Mouse (Mus musculus): ENCODE results near the gene Diexf.

Gene Diexf

DNA sequence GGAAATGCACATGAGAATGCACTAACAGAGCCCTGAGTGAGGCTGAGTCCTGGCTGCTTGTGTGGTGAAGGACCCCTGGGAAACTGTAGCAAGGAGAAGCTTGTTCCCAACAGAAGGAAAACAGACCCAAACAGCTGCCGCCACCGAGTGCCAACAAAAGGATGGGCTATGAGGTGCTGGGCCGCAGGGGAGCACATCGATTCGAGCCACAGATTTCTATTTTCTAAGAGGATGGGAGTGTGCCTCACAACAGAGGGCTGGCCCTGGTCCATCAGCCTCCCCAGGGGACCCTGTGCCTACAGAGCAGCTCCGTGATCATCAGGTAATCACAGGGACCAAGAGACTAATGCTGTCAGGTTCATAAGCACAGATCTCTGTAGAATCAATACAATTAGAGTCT lies 40.9 kb downstream of the Diexf start:
- DNase-seq (ENCODE audit: extremely low spot score, low read depth, low spot score), result no peak

- DNase-seq (ENCODE audit: extremely low spot score, low read depth, low spot score), result no peak
These were observed 43.1 kb downstream of the Diexf start for GRCm38 (mm10) chr1:193086842-193087476.

DNA sequence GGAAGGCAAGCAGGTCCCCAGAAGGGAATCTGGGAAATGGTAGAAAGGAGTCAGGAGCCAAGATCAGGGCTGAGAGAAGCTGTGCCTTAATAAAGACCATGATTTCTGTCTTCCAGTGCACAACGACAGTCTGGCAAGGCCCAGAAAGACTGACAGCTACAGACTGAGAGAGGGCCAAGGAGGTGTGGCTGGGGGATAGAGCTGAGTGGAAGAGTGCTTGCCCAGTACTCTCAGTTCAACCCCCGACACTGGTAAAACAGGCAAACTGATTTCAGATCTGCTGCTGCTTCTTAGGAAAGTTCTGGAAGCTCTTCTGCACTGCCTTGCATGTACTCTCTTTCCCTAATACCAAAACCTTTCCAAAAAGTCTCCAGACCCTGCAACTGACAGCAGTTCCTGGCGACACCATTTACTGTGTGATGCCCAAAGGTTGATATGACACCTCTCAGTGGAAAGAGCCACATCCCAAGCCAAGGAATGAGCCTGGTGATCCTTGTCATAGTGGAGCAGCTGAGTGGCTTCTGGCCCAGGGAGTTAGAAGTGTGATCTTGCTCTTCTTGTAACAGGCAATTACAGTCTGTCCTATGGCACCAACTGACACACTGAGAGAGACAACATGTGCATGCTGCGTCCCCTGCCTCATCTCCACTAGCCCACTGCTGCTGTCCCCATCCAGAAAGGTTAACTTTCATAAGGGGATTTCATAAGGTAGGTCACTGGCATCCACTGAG lies 43.8 kb downstream of the Diexf start:
- no peak for DNase-seq (ENCODE audit: extremely low spot score, low read depth, low spot score)

DNA sequence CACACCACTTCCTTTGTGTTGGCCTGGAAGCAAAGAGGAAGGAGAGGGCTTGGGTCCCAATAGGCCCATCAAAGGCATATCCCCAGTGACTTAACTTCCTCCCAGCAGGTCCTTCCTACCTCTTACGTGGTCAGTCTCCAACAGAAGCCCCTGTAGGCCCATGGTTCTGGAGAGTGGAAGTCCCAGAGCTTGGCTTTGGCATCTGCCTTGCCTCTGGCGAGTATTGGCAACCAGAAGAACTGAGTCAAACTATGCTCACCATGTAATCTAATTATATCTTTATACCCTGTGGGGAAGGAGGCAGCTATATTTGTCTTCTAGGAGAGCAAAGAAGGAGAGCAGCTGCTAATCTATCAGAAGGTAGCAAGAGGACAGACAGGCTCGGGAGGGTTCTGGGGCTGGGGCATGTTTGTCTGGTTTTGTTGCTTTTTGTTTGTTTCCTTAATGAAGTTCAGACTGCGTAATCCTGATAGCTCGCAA lies 44.5 kb downstream of the Diexf start:
- DNase-seq (ENCODE audit: extremely low spot score, low read depth, low spot score), result no peak

DNA sequence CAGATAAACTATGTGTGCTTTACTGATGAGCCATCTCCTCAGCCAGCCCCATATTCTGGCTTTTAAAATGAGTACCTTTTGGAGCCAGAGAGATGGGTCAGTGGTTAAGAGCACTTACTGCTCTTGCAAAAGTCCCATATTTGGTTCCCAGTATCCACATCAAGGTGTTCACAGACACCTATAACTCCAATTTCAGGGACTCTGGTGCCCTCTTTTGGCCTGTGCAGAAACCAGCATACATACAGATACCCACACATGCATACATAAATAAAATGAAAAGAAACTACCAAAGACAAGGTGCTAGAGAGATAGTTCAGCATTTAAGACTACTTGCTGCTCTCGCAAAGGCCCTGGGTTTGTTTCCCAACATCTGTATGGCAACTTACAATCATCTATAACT lies 46.1 kb downstream of the Diexf start:
- DNase-seq (ENCODE audit: extremely low spot score, low read depth, low spot score), result no peak

DNA sequence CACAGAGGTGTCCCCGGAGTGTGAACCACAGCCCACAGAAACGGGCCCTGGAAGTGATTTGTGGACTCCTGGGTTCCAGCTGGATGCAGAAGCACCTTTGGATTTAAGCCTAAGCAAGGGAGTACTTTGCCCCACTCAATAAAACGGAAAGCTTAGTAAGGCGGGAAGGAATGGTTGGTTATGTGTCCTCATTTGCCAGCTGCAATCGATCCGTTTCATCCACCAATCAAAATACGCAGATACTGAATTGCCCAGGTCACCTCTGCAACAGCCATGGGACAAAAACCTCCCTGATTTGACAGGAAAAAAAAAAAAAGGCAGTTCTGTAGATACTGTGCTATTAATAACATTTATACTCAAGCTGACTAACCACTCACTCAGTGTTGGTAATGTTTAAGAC lies 47.0 kb downstream of the Diexf start:
- DNase-seq (ENCODE audit: extremely low spot score, low read depth, low spot score), result no peak

DNA sequence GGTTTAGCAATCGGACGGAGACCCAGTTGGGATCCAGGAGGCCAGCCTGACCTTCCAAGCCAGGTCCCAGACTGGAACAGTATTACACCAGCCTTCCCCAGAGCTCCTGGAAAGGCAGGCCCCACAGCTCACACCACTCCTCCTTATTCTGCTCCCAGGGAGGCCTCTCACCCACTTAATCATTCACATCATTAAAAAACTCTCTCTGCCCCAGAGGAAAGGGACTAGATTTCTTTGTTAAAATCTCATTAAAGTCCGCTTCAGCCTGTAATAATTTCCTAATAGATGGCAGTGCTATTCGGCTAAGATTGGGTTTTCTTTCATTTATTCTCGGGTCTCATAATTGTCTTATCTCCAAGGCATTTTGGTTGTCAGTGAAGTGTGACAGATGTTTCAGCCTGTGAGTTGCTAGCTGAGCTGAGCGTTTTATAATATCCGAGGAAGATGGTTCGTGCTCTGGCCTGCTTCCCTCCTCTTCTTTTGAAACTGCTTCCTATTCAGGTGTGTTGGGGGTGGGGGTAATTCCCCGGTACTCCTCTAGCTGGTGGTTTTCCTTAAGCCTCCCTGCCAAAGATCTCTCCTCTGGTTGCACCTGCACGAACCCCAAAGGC lies 47.7 kb downstream of the Diexf start:
- no peak for DNase-seq (ENCODE audit: extremely low spot score, low read depth, low spot score)

- DNase-seq (ENCODE audit: extremely low spot score, low read depth, low spot score), result no peak
These were observed 67.5 kb downstream of the Diexf start for GRCm38 (mm10) chr1:193062618-193063017.

DNA sequence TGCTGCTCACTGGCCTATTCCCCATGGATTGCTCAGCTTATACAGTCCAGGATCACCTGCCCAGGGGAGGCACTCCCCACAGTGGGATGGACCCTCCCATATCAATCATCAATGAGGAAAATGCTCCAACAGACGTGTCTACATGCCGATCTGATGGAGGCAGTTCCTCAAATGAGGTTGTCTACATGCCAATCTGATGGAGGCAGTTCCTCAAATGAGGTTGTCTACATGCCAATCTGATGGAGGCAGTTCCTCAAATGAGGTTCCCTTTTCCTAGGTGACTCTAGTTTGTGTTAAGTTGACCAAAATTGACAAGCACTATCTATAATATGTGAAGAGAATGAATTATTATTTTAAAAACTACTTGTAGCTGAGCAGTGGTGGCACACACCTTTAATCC lies 69.9 kb downstream of the Diexf start:
- DNase-seq (ENCODE audit: extremely low spot score, low read depth, low spot score), result no peak

- no peak for DNase-seq (ENCODE audit: extremely low spot score, low read depth, low spot score)
These were observed 70.5 kb downstream of the Diexf start for GRCm38 (mm10) chr1:193059596-193059995.

DNA sequence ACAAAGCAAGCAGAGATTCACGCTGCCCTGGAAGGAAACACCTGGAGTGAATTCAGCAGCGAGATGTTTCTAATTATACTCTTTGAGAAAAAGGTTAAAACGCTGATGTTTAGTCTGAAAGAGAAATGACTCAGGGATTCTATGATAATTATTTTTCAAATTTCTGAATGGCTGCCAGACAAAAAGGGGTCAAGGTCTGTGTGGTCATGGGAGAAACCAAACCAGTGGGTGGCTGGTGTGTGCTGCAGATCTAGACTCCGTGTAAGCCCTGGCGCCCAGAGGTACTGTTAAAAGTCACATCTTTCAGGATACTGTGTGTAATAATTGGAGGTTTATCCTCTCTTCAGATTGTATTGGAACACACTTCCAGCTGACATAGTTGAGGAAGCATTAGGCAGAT lies 75.7 kb downstream of the Diexf start:
- no peak for DNase-seq (ENCODE audit: extremely low spot score, low read depth, low spot score)

DNA sequence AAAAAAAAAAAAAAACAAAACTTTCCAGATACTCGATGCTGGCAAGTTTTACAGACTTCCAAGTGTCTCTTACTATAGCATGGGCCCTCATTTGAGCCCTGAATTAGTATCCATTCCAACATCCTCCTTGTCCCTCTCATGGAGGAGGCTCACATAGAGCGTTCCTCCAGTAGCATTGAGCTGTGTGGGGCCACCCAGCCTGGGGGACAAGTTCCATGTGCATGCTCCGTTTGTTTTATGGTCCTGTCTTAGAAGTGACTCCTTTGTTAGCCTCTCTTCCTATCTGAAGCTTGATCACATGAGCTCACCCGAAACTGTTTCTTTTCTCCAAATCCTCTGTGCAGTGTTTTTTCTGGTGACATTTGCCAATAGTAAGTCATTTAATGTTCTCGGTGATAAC lies 77.0 kb downstream of the Diexf start:
- no peak for DNase-seq (ENCODE audit: extremely low spot score, low read depth, low spot score)

DNA sequence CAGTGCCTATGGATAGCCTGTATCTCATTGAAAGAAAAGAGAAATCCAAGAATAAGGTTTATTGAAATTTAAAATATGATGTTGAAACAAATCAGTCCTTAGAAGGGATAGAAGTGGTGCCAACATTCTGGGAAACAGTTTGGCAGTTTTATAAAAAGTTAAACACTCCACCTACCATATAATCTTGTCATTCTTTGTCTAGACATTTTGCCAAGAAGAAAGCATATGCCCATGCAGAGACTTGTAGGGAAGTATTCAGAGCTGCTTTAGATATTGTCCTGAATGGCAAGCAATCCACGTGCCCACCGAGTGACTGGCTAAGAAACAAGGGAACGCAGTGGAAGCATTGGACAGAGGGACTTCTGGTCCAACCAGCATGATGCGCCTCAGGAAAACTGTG lies 82.5 kb downstream of the Diexf start:
- DNase-seq (ENCODE audit: extremely low spot score, low read depth, low spot score), result no peak

DNA sequence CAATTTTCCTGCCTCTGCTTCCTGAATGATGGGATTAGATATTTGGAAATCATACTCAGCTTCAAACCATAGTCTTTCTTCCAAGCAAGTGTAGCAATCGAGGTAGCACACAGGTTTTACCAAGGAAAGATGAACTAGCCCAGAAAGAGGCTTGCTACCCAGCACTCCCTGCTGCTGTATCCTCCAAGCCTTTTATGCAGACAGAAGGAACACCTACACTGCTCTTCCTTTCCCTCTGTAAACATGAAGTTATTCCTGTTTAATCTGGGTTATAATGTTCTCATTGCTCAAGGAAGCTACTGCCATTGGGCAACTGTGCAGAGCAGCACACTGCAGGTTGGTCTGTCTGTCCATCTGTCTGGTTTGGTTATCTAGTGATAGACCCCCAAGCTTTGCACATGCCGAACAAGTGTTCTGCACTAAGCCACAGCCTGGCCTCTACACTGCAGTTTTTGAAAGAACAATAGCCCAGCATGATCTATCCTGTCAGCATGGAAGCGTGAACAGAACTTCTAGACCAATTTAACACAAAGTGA lies 87.2 kb downstream of the Diexf start:
- no peak for DNase-seq (ENCODE audit: extremely low spot score, low read depth, low spot score)
